Mouse (Mus musculus): Measurements from ENCODE around the gene Kif1c. TPM values are rescaled to one million over a fixed set of nuclear protein-coding genes. Genes with fewer than 3 reads are reported as not detected.
A peak's percentile ranks its signal among the peaks of the same experiment; 100 is the strongest.

Gene Kif1c
- polyA plus RNA-seq, 1 experiment from 2014 or later = 1.9 TPM

GRCm38 (mm10) chr11:70656964-70657363, 43.4 kb upstream of the Kif1c start, which contains the start of gene Eno3:
Eno3 (plus strand) TSS chr11:70657202.
- Histone ChIP-seq H3K9me3 (no peaks in the 10 kb centered on the region), H3K36me3 (replicated peaks) (peaks cover 7% of the 10 kb centered on the region; the same call in 1 of the 2 replicates), H3K4me1 (peaks cover 30% of the 10 kb centered on the region), H3K9ac (peak within 1 kb of the TSS; percentile 45), H3K27ac (peak within 1 kb of the TSS; percentile 97), H3K27me3 (replicated peaks) (0 out of 2 replicates have a peak, but pooled peaks cover 2% of the 10 kb centered on the region), H3K4me2 (peak within 1 kb of the TSS; percentile 93), H3K4me3 (peak within 1 kb of the TSS; percentile 99)
- WGBS = 19% methylated on average over 3 of the region's 3 CpGs
- ATAC-seq (replicated peaks) = no peak

GRCm38 (mm10) chr11:70657573-70657972, 42.8 kb upstream of the Kif1c start:
- Histone ChIP-seq H3K4me3 (no peak overlapping the region), H3K27me3 (replicated peaks) (0 out of 2 replicates have a peak, but pooled peaks cover 2% of the 10 kb centered on the region), H3K9ac (no peak overlapping the region), H3K4me1 (peaks cover 24% of the 10 kb centered on the region), H3K4me2 (no peak overlapping the region), H3K27ac (no peak overlapping the region), H3K36me3 (replicated peaks) (peaks cover 6% of the 10 kb centered on the region; the same call in 1 of the 2 replicates), H3K9me3 (no peaks in the 10 kb centered on the region)
- WGBS = 53% methylated on average over 6 of the region's 6 CpGs
- ATAC-seq (replicated peaks) = no peak

GRCm38 (mm10) chr11:70657991-70658390, 42.4 kb upstream of the Kif1c start:
- ATAC-seq (replicated peaks) = no peak
- H3K4me1 ChIP-seq = peaks cover 20% of the 10 kb centered on the region

GRCm38 (mm10) chr11:70658521-70658920, 41.8 kb upstream of the Kif1c start:
- no peak for ATAC-seq (replicated peaks)
- Histone ChIP-seq H3K27me3 (replicated peaks) (0 out of 2 replicates have a peak, but pooled peaks cover 2% of the 10 kb centered on the region), H3K36me3 (replicated peaks) (peaks cover 13% of the 10 kb centered on the region; the same call in 1 of the 2 replicates), H3K4me2 (no peak overlapping the region), H3K9me3 (no peaks in the 10 kb centered on the region), H3K4me3 (no peak overlapping the region), H3K9ac (no peak overlapping the region), H3K4me1 (peaks cover 17% of the 10 kb centered on the region), H3K27ac (no peak overlapping the region)
- WGBS = 92% methylated on average over 5 of the region's 5 CpGs

More at GRCm38 (mm10) chr11:70657991-70658390, 42.4 kb upstream of the Kif1c start:
- no peaks in the 10 kb centered on the region for H3K9me3 ChIP-seq
- H3K4me2 ChIP-seq = no peak overlapping the region
- no peak overlapping the region for H3K9ac ChIP-seq
- 66% methylated on average over 9 of the region's 9 CpGs for WGBS
- no peak overlapping the region for H3K27ac ChIP-seq
- H3K36me3 ChIP-seq (replicated peaks) = peaks cover 9% of the 10 kb centered on the region; the same call in 1 of the 2 replicates
- H3K27me3 ChIP-seq (replicated peaks) = 0 out of 2 replicates have a peak, but pooled peaks cover 2% of the 10 kb centered on the region
- H3K4me3 ChIP-seq = no peak overlapping the region

GRCm38 (mm10) chr11:70658942-70659341, 41.4 kb upstream of the Kif1c start:
- Histone ChIP-seq H3K27me3 (replicated peaks) (0 out of 2 replicates have a peak, but pooled peaks cover 2% of the 10 kb centered on the region), H3K4me3 (no peak overlapping the region), H3K4me2 (no peak overlapping the region), H3K4me1 (peaks cover 17% of the 10 kb centered on the region), H3K27ac (no peak overlapping the region), H3K9me3 (no peaks in the 10 kb centered on the region), H3K36me3 (replicated peaks) (peaks cover 17% of the 10 kb centered on the region), H3K9ac (no peak overlapping the region)
- no peak for ATAC-seq (replicated peaks)
- WGBS = 82% methylated on average over 8 of the region's 8 CpGs

- Histone ChIP-seq H3K9ac (no peak overlapping the region), H3K4me2 (no peak overlapping the region), H3K27me3 (replicated peaks) (0 out of 2 replicates have a peak, but pooled peaks cover 2% of the 10 kb centered on the region), H3K36me3 (replicated peaks) (peaks cover 29% of the 10 kb centered on the region), H3K9me3 (no peaks in the 10 kb centered on the region), H3K27ac (no peak overlapping the region), H3K4me3 (no peak overlapping the region), H3K4me1 (peaks cover 11% of the 10 kb centered on the region)
- no peak for ATAC-seq (replicated peaks)
- 92% methylated on average over 8 of the region's 8 CpGs for WGBS
These were observed 39.8 kb upstream of the Kif1c start for GRCm38 (mm10) chr11:70660571-70660970.

GRCm38 (mm10) chr11:70663101-70663500, 37.2 kb upstream of the Kif1c start:
- peaks cover 12% of the 10 kb centered on the region for H3K4me1 ChIP-seq
- H3K36me3 ChIP-seq (replicated peaks) = peaks cover 29% of the 10 kb centered on the region
- no peak overlapping the region for H3K4me3 ChIP-seq
- no peak for ATAC-seq (replicated peaks)
- no peaks in the 10 kb centered on the region for H3K9me3 ChIP-seq
- H3K27me3 ChIP-seq (replicated peaks) = no peaks in the 10 kb centered on the region
- no peak overlapping the region for H3K9ac ChIP-seq
- 86% methylated on average over 8 of the region's 8 CpGs for WGBS
- no peak overlapping the region for H3K27ac ChIP-seq
- H3K4me2 ChIP-seq = no peak overlapping the region

GRCm38 (mm10) chr11:70663957-70664356, 36.4 kb upstream of the Kif1c start:
- WGBS = 92% methylated on average over 6 of the region's 6 CpGs
- H3K36me3 ChIP-seq (replicated peaks) = peaks cover 29% of the 10 kb centered on the region

GRCm38 (mm10) chr11:70664741-70665140, 35.6 kb upstream of the Kif1c start:
- no peak overlapping the region for H3K27ac ChIP-seq
- H3K9me3 ChIP-seq = no peaks in the 10 kb centered on the region
- no peak overlapping the region for H3K4me3 ChIP-seq
- peaks cover 29% of the 10 kb centered on the region for H3K36me3 ChIP-seq (replicated peaks)
- 94% methylated on average over 9 of the region's 9 CpGs for WGBS
- H3K9ac ChIP-seq = no peak overlapping the region
- no peaks in the 10 kb centered on the region for H3K27me3 ChIP-seq (replicated peaks)
- H3K4me1 ChIP-seq = peaks cover 15% of the 10 kb centered on the region
- ATAC-seq (replicated peaks) = no peak
- no peak overlapping the region for H3K4me2 ChIP-seq

More at GRCm38 (mm10) chr11:70663957-70664356, 36.4 kb upstream of the Kif1c start:
- Histone ChIP-seq H3K27me3 (replicated peaks) (no peaks in the 10 kb centered on the region), H3K4me1 (peaks cover 15% of the 10 kb centered on the region), H3K4me3 (no peak overlapping the region), H3K27ac (no peak overlapping the region), H3K9ac (no peak overlapping the region), H3K4me2 (no peak overlapping the region), H3K9me3 (no peaks in the 10 kb centered on the region)
- ATAC-seq (replicated peaks) = no peak

- Histone ChIP-seq H3K4me1 (peaks cover 33% of the 10 kb centered on the region), H3K9ac (no peak overlapping the region), H3K27me3 (replicated peaks) (no peaks in the 10 kb centered on the region), H3K36me3 (replicated peaks) (peaks cover 29% of the 10 kb centered on the region), H3K9me3 (no peaks in the 10 kb centered on the region), H3K4me3 (no peak overlapping the region), H3K4me2 (no peak overlapping the region), H3K27ac (no peak overlapping the region)
- 97% methylated on average over 8 of the region's 8 CpGs for WGBS
- ATAC-seq (replicated peaks) = no peak
These were observed 33.7 kb upstream of the Kif1c start for GRCm38 (mm10) chr11:70666687-70667086.

- peak overlapping the region; percentile 62; the same call in 1 of the 2 replicates for H3K9ac ChIP-seq
- no peak for ATAC-seq (replicated peaks)
- H3K27me3 ChIP-seq (replicated peaks) = no peaks in the 10 kb centered on the region
- H3K9me3 ChIP-seq = no peaks in the 10 kb centered on the region
- WGBS = 77% methylated on average over 14 of the region's 14 CpGs
- H3K27ac ChIP-seq = peak overlapping the region; percentile 99
- peak overlapping the region; percentile 70 for H3K4me3 ChIP-seq
- H3K36me3 ChIP-seq (replicated peaks) = peaks cover 24% of the 10 kb centered on the region
- peak overlapping the region; percentile 90 for H3K4me2 ChIP-seq
- H3K4me1 ChIP-seq = peaks cover 33% of the 10 kb centered on the region
These were observed 32.8 kb upstream of the Kif1c start for GRCm38 (mm10) chr11:70667271-70668150.

GRCm38 (mm10) chr11:70668335-70668770, 32.0 kb upstream of the Kif1c start:
- Histone ChIP-seq H3K9me3 (no peaks in the 10 kb centered on the region), H3K36me3 (replicated peaks) (peaks cover 17% of the 10 kb centered on the region), H3K4me3 (peak overlapping the region; percentile 70), H3K27ac (peak overlapping the region; percentile 99), H3K4me1 (peaks cover 33% of the 10 kb centered on the region), H3K27me3 (replicated peaks) (no peaks in the 10 kb centered on the region), H3K9ac (peak overlapping the region; percentile 62), H3K4me2 (peak overlapping the region; percentile 90)
- under 1% methylated on average over 15 of the region's 15 CpGs for WGBS
- ATAC-seq (replicated peaks) = peak; percentile 47

Data from midbrain, embryonic 15.5 days (tissue).